Mouse (Mus musculus): ENCODE data around the gene Scgb2b18. TPM values are rescaled to one million over a fixed set of nuclear protein-coding genes. Genes with fewer than 3 reads are reported as not detected.
"Not testable (repeated sequence)": the region's sequence is repeated elsewhere in the genome, so short reads cannot be mapped to it uniquely, and the experiment has no call there.

Scgb2b18 gene
- polyA plus RNA-seq (2014; fragmentation: Nextera tagmentation; extraction: Ambion mirVana): not detected in 2 replicates

- H3K9ac ChIP-seq (ENCODE audit: low read depth, low read length); H3K27ac ChIP-seq (ENCODE audit: low read depth, low read length); H3K9me3 ChIP-seq (ENCODE audit: control insufficient read depth, low read length); H3K36me3 ChIP-seq (ENCODE audit: control insufficient read depth, insufficient read depth, low read length); H3K27me3 ChIP-seq (ENCODE audit: control insufficient read depth, insufficient read depth, low read length); ATAC-seq (ENCODE audit: low FRiP score, low TSS enrichment); H3K4me3 ChIP-seq (ENCODE audit: low read length); H3K4me2 ChIP-seq (replicated peaks; ENCODE audit: low read depth, low read length); H3K4me1 ChIP-seq (ENCODE audit: control insufficient read depth, insufficient read depth, low read length): not testable (repeated sequence)
- 86% methylated on average over 2 of the region's 2 CpGs for WGBS
Observed at GRCm38 (mm10) chr7:33173764-33174163, at the start of gene Scgb2b18. Scgb2b18 (minus strand) TSS chr7:33173864.

- H3K4me3 ChIP-seq (ENCODE audit: low read length); H3K4me1 ChIP-seq (ENCODE audit: control insufficient read depth, insufficient read depth, low read length); H3K9ac ChIP-seq (ENCODE audit: low read depth, low read length); H3K36me3 ChIP-seq (ENCODE audit: control insufficient read depth, insufficient read depth, low read length); H3K27me3 ChIP-seq (ENCODE audit: control insufficient read depth, insufficient read depth, low read length); H3K4me2 ChIP-seq (replicated peaks; ENCODE audit: low read depth, low read length); ATAC-seq (ENCODE audit: low FRiP score, low TSS enrichment); H3K27ac ChIP-seq (ENCODE audit: low read depth, low read length); H3K9me3 ChIP-seq (ENCODE audit: control insufficient read depth, low read length): not testable (repeated sequence)
- no CpG with 5 or more reads among the region's 2 CpGs for WGBS
Observed at GRCm38 (mm10) chr7:33185268-33185667, 11.6 kb upstream of the Scgb2b18 start, which contains the start of gene Scgb1b18. Scgb1b18 (plus strand) TSS chr7:33185568.

Other genes starting within 250 kb of the Scgb2b18 start
- not detected in 2 replicates for gene Scgb2b17, start 117.3 kb downstream of the Scgb2b18 start, polyA plus RNA-seq (2014; fragmentation: Nextera tagmentation; extraction: Ambion mirVana)
- not detected in 2 replicates for gene Scgb1b17, start 110.4 kb downstream of the Scgb2b18 start, polyA plus RNA-seq (2014; fragmentation: Nextera tagmentation; extraction: Ambion mirVana)
- gene Scgb1b18, start 11.7 kb upstream of the Scgb2b18 start, polyA plus RNA-seq (2014; fragmentation: Nextera tagmentation; extraction: Ambion mirVana): not detected in 2 replicates
- gene Scgb2b19, start 106.5 kb upstream of the Scgb2b18 start, polyA plus RNA-seq (2014; fragmentation: Nextera tagmentation; extraction: Ambion mirVana): not detected in 2 replicates
- not detected in 2 replicates for gene Scgb1b19, start 113.4 kb upstream of the Scgb2b18 start, polyA plus RNA-seq (2014; fragmentation: Nextera tagmentation; extraction: Ambion mirVana)
- not detected in 2 replicates for gene Scgb2b20, start 192.5 kb upstream of the Scgb2b18 start, polyA plus RNA-seq (2014; fragmentation: Nextera tagmentation; extraction: Ambion mirVana)
- not detected in 2 replicates for gene Scgb1b20, start 199.4 kb upstream of the Scgb2b18 start, polyA plus RNA-seq (2014; fragmentation: Nextera tagmentation; extraction: Ambion mirVana)

All from kidney, embryonic 14.5 days (tissue).